ENCODE assay signal across 18 mouse cellular contexts in the genomic region with DNA sequence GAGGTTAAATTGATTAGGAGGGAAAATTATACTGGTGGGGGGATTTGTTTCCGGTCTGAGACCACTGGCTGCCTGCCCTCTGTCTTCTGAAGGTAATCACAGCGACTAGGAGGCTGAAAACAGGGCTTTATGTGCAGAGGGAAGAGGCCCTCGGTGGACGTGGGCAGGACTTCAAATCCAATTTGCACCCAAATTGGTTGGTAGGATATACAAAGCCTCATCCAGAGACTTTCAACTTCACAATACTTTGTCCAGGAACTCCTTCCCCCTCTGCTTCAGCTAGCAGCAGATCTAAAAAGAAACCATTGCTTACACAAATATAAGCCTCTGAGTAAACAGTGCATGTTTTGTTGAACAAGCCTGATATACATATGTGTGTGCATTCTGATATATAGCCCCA. TPM values are rescaled to one million over a fixed set of nuclear protein-coding genes. Genes with fewer than 3 reads are reported as not detected.
DNase-seq lines count a peak whose midpoint lies in the region; ATAC-seq and TF ChIP-seq lines count a peak whose summit lies in the region.
"Had no signal": no experiment of that assay in that cellular context is flagged by ENCODE, and none has a peak within 500 bp of the region (broad histone marks: within the 10 kb centered on the region; RNA-seq: fewer than 3 reads in every experiment).

No protein-coding gene starts in this region.

- no peaks in the 10 kb centered on the region for H3K9me3 ChIP-seq in forebrain, embryonic 16.5 days (ENCODE audit: control insufficient read depth, low read length)
- H3K9me3 ChIP-seq: neural tube, embryonic 12.5 days had no signal

- H3K4me2 ChIP-seq in forebrain, embryonic 16.5 days (ENCODE audit: low read length) = peak overlapping the region; percentile 63
- H3K4me2 ChIP-seq: liver, embryonic 11.5 days; lung, embryonic 14.5 days; neural tube, embryonic 12.5 days had no signal

- H3K4me1 ChIP-seq in cortical plate, adult 2 months (ENCODE audit: control insufficient read depth, insufficient read depth, low read length) = peaks cover 2% of the 10 kb centered on the region; the same call in 1 of the 2 replicates
- peaks cover 15% of the 10 kb centered on the region for H3K4me1 ChIP-seq in forebrain, embryonic 16.5 days (replicated peaks; ENCODE audit: control insufficient read depth, insufficient read depth, low read length)

- H3K27me3 ChIP-seq in forebrain, embryonic 16.5 days (replicated peaks; ENCODE audit: control insufficient read depth, insufficient read depth, low read length) = no peaks in the 10 kb centered on the region

- 0 out of 2 replicates have a peak, but pooled peaks cover under 1% of the 10 kb centered on the region for H3K36me3 ChIP-seq in forebrain, embryonic 16.5 days (ENCODE audit: control insufficient read depth, insufficient read depth)
- H3K36me3 ChIP-seq: neural tube, embryonic 12.5 days had no signal

- TF ChIP-seq CTCF in layer of hippocampus, adult 2 months (conservative IDR thresholded peaks at IDR 0.05) = no peak
- no peak for TF ChIP-seq CTCF in cortical plate, adult 2 months (IDR thresholded peaks at IDR 0.05; ENCODE audit: extremely low read depth, insufficient read depth, low read length)

- peak overlapping the region; percentile 98 for H3K9ac ChIP-seq in forebrain, embryonic 16.5 days (replicated peaks; ENCODE audit: low read depth, low read length)
- H3K9ac ChIP-seq: lung, embryonic 14.5 days; neural tube, embryonic 12.5 days had no signal

- WGBS in forebrain, embryonic 16.5 days = 2% methylated on average over 4 of the region's 4 CpGs

- no peak for TF ChIP-seq POLR2A in cortical plate, adult 2 months (IDR thresholded peaks at IDR 0.05; ENCODE audit: extremely low read depth, insufficient read depth, low read length)

- DNase-seq in layer of hippocampus, adult 2 months (ENCODE audit: low spot score in 2 of 2) = no peak
- no peak for DNase-seq in layer of hippocampus, postnatal 25 days (ENCODE audit: extremely low spot score in 1 of 2, low spot score in 1 of 2)
- DNase-seq in NIH3T3 (ENCODE audit: low read depth) = peak; percentile 43
- DNase-seq in testis, postnatal 14 days (ENCODE audit: low spot score) = no peak
- no peak for DNase-seq in cerebellum, adult 18-20 months
- DNase-seq: adrenal gland, adult 2 months; cerebellum, adult 8-10 months had no signal

- H3K27ac ChIP-seq in layer of hippocampus, adult 2 months = peak overlapping the region; percentile 100
- peak overlapping the region; percentile 64 for H3K27ac ChIP-seq in cortical plate, adult 2 months (ENCODE audit: insufficient read depth, low read length)
- H3K27ac ChIP-seq in forebrain, embryonic 16.5 days (ENCODE audit: low read length) = peak overlapping the region; percentile 100
- H3K27ac ChIP-seq: macrophage; neural tube, embryonic 12.5 days had no signal

- no peak for ATAC-seq in forebrain, embryonic 16.5 days
- ATAC-seq: hindbrain, embryonic 16.5 days had no signal

- H3K4me3 ChIP-seq in layer of hippocampus, adult 2 months = peak overlapping the region; percentile 89
- H3K4me3 ChIP-seq in cortical plate, adult 2 months (ENCODE audit: insufficient read depth, low read length) = peak overlapping the region; percentile 93
- peak overlapping the region; percentile 58 for H3K4me3 ChIP-seq in forebrain, embryonic 16.5 days (replicated peaks; ENCODE audit: low read length)
- H3K4me3 ChIP-seq: neural tube, embryonic 12.5 days had no signal

RNA-seq across cellular contexts. Expression of a gene that starts 2.0 kb away (rescaled TPM):
- 100 to 1,000 TPM; 149 to 167 TPM for total RNA-seq in layer of hippocampus, adult 2 months (2021)
- total RNA-seq in layer of hippocampus, postnatal 25 days (2021) = 100 to 1,000 TPM; 148 to 181 TPM
- 61.2 and 63.1 TPM in 2 replicates for polyA plus RNA-seq in cortical plate, adult 2 months (2012; rRNA removed)
- polyA plus RNA-seq in forebrain, embryonic 16.5 days (2015; fragmentation: Nextera tagmentation; extraction: Ambion mirVana) = 92.9 and 103 TPM in 2 replicates
- total RNA-seq: adrenal gland, adult 2 months; granulocyte monocyte progenitor cell, adult 5-6 weeks had no signal
- polyA plus RNA-seq: adrenal gland, adult 2 months; heart, postnatal 0 days; hindbrain, embryonic 16.5 days; kidney, embryonic 14.5 days; macrophage; neural tube, embryonic 12.5 days had no signal

RNA-seq across cellular contexts. Expression of a gene that starts 4.5 kb away (rescaled TPM):
- total RNA-seq in layer of hippocampus, adult 2 months (2021) = 10 to 100 TPM; 11.7 to 12.8 TPM
- total RNA-seq in layer of hippocampus, postnatal 25 days (2021) = 10 to 100 TPM in 1 of 2 experiments, 1 to 10 TPM in 1; 7.1 to 13.1 TPM
- 2.1 and 2.3 TPM in 2 replicates for polyA plus RNA-seq in cortical plate, adult 2 months (2012; rRNA removed)
- 3.6 and 4.0 TPM in 2 replicates for polyA plus RNA-seq in forebrain, embryonic 16.5 days (2015; fragmentation: Nextera tagmentation; extraction: Ambion mirVana)
- total RNA-seq: adrenal gland, adult 2 months; ES-E14; granulocyte monocyte progenitor cell, adult 5-6 weeks had no signal
- polyA plus RNA-seq: adrenal gland, adult 2 months; heart, postnatal 0 days; hindbrain, embryonic 16.5 days; kidney, embryonic 14.5 days; liver, embryonic 11.5 days; lung, embryonic 14.5 days; macrophage; neural tube, embryonic 12.5 days had no signal
